ENCODE assay signal across 8 mouse cellular contexts in the genomic region with DNA sequence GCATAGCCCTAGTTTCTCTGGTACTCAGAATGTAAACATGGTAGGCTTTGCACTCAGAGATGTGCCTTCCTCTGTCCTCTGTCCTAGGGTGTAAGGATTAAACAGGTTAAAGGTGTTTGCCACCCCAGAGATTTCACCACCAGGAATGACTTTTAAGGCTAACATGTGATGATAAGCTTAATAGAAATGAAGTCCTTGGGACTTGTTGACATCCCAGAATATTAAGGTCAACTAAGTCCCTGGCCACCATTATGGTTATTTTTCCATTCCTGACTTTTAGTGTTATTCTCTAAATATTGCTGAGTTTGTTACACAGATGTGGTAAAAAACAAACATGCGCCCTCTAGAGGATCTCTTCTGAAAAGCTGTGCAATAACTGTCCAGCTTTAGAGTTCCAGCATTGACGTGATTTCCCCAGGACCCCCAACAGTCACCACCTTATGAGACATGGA.
DNase-seq lines count a peak whose midpoint lies in the region; ATAC-seq lines count a peak whose summit lies in the region.

No protein-coding gene starts in this region.

- WGBS in kidney, embryonic 16.5 days, result 14% methylated on average over 2 of the region's 2 CpGs
- 6% methylated on average over 2 of the region's 2 CpGs for WGBS in hindbrain, embryonic 14.5 days
- 15% methylated on average over 2 of the region's 2 CpGs for WGBS in neural tube, embryonic 15.5 days

- H3K4me1 ChIP-seq in kidney, embryonic 16.5 days (ENCODE audit: insufficient read depth, low read length), result no peaks in the 10 kb centered on the region
- H3K4me1 ChIP-seq in hindbrain, embryonic 14.5 days (replicated peaks; ENCODE audit: control insufficient read depth, insufficient read depth, low read length), result no peaks in the 10 kb centered on the region
- no peaks in the 10 kb centered on the region for H3K4me1 ChIP-seq in neural tube, embryonic 15.5 days

- no peaks in the 10 kb centered on the region for H3K9me3 ChIP-seq in kidney, embryonic 16.5 days (ENCODE audit: low read length)
- H3K9me3 ChIP-seq in hindbrain, embryonic 14.5 days (ENCODE audit: control insufficient read depth, low read length), result no peaks in the 10 kb centered on the region
- H3K9me3 ChIP-seq in neural tube, embryonic 15.5 days (replicated peaks), result no peaks in the 10 kb centered on the region

- no peak overlapping the region for H3K4me2 ChIP-seq in kidney, embryonic 16.5 days (replicated peaks; ENCODE audit: low read depth, low read length)
- H3K4me2 ChIP-seq in hindbrain, embryonic 14.5 days (replicated peaks), result no peak overlapping the region
- no peak overlapping the region for H3K4me2 ChIP-seq in neural tube, embryonic 15.5 days

- ATAC-seq in kidney, embryonic 16.5 days (ENCODE audit: low FRiP score, low TSS enrichment), result 0 out of 2 replicates have a peak, but pooled peaks have one; percentile 35
- ATAC-seq in hindbrain, embryonic 14.5 days (ENCODE audit: low FRiP score), result no peak
- peak; percentile 46; the same call in 1 of the 2 replicates for ATAC-seq in neural tube, embryonic 15.5 days (ENCODE audit: low FRiP score)

- H3K36me3 ChIP-seq in kidney, embryonic 16.5 days (ENCODE audit: insufficient read depth, low read length), result peaks cover 12% of the 10 kb centered on the region
- no peaks in the 10 kb centered on the region for H3K36me3 ChIP-seq in hindbrain, embryonic 14.5 days (replicated peaks; ENCODE audit: control insufficient read depth, insufficient read depth)
- H3K36me3 ChIP-seq in neural tube, embryonic 15.5 days, result no peaks in the 10 kb centered on the region

- no peak overlapping the region for H3K4me3 ChIP-seq in kidney, embryonic 16.5 days (ENCODE audit: low read length)
- H3K4me3 ChIP-seq in hindbrain, embryonic 14.5 days (replicated peaks; ENCODE audit: low read length), result no peak overlapping the region
- H3K4me3 ChIP-seq in neural tube, embryonic 15.5 days (replicated peaks), result no peak overlapping the region

- no peak overlapping the region for H3K9ac ChIP-seq in kidney, embryonic 16.5 days (replicated peaks; ENCODE audit: low read length)
- H3K9ac ChIP-seq in hindbrain, embryonic 14.5 days, result no peak overlapping the region
- no peak overlapping the region for H3K9ac ChIP-seq in neural tube, embryonic 15.5 days (replicated peaks)

- H3K27ac ChIP-seq in kidney, embryonic 16.5 days (ENCODE audit: low read length), result no peak overlapping the region
- H3K27ac ChIP-seq in hindbrain, embryonic 14.5 days, result no peak overlapping the region
- no peak overlapping the region for H3K27ac ChIP-seq in neural tube, embryonic 15.5 days (replicated peaks)

- DNase-seq in kidney, adult 8-10 months, result no peak
- DNase-seq in CD4-positive, CD25-positive, alpha-beta regulatory T cell, adult 2 months (ENCODE audit: low read depth, low spot score), result peak; percentile 59
- peak; percentile 43 for DNase-seq in ZHBTc4 (ENCODE audit: low read depth, low spot score)
- DNase-seq in hindbrain, embryonic 14.5 days (ENCODE audit: low spot score), result peak; percentile 67
- DNase-seq in adrenal gland, adult 8-10 months, result no peak
- no peak for DNase-seq in right cerebral cortex, postnatal 10 days (ENCODE audit: low spot score in 2 of 2)

- no peaks in the 10 kb centered on the region for H3K27me3 ChIP-seq in kidney, embryonic 16.5 days (ENCODE audit: insufficient read depth, low read length)
- no peaks in the 10 kb centered on the region for H3K27me3 ChIP-seq in hindbrain, embryonic 14.5 days (ENCODE audit: control insufficient read depth, insufficient read depth, low read length)
- H3K27me3 ChIP-seq in neural tube, embryonic 15.5 days (replicated peaks), result no peaks in the 10 kb centered on the region

Comparison
In these comparisons a context has a peak if more than half of its experiments do, and no peak if none do; other contexts are left out.
1. DNase-seq: peak in CD4-positive, CD25-positive, alpha-beta regulatory T cell, adult 2 months (single experiment), ZHBTc4 (single experiment) and hindbrain, embryonic 14.5 days (single experiment); none in kidney, adult 8-10 months (0 of 2), adrenal gland, adult 8-10 months (single experiment) and right cerebral cortex, postnatal 10 days (0 of 2).